Mouse (Mus musculus) spleen, adult 2 months (tissue): ENCODE measurements around the gene Dnah8.

Experiments used
- CTCF ChIP-seq: fragments of 200-500 bp; IDR thresholded peaks from 2 replicates; pipeline ENCODE4 v1.5.1; 2011; ENCODE audit warnings: mild to moderate bottlenecking, inconsistent platforms; ENCODE audit not compliant: insufficient read depth, insufficient read length, insufficient replicate concordance; ENCODE audit errors: extremely low read depth
- POLR2A ChIP-seq: fragments of 200-500 bp; IDR thresholded peaks from 2 replicates; pipeline ENCODE4 v1.6.1; 2011; ENCODE audit warnings: low read depth, low read length, inconsistent platforms

DNA sequence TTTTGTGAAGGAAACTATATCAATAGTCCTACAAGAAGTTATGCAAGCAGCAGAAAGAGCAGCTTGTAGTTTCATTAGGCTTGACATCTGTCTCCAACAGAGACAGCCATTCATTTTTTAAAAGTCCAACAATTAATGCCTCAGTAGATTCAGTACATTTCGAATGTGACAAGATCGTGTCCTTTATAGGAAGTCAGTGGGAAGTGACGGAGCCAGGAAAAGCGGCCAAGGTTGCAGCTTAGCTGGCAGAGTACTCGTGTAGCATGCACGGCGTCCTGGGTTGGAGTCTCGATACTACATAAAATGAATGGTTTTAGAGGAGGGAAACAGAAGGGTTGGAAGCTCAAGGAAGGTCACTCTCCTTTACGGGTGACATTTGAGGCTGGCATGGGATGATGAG, 242.8 kb downstream of the Dnah8 start:
- TF ChIP-seq CTCF: no peak
- no peak for TF ChIP-seq POLR2A
